Mouse (Mus musculus) kidney, embryonic 16.5 days (tissue): Measurements from ENCODE around the gene Prss8. TPM values are rescaled to one million over a fixed set of nuclear protein-coding genes. Genes with fewer than 3 reads are reported as not detected.
A peak's percentile ranks its signal among the peaks of the same experiment; 100 is the strongest.

Experiments
- ATAC-seq: fragments of 200-750 bp; cut with Nextera tagmentation; 2 replicates; pipeline ENCODE4 v1.8.0; 2017; ENCODE audit warnings: moderate TSS enrichment; ENCODE audit not compliant: low FRiP score, low TSS enrichment
- H3K27ac ChIP-seq: fragments of 300-500 bp; sonication (generic); 2 replicates; pipeline ENCODE4 v1.5.1; 2014; ENCODE audit warnings: low read length
- H3K27me3 ChIP-seq: fragments of 300-500 bp; sonication (generic); 2 replicates; pipeline ENCODE4 v1.6.1; 2014; ENCODE audit warnings: low read length, control low read depth, mixed read lengths; ENCODE audit not compliant: insufficient read depth
- H3K36me3 ChIP-seq: fragments of 300-500 bp; sonication (generic); 2 replicates; pipeline ENCODE4 v1.6.1; 2014; ENCODE audit warnings: low read length, control low read depth, mixed read lengths; ENCODE audit not compliant: insufficient read depth
- H3K4me1 ChIP-seq: fragments of 300-500 bp; sonication (generic); 2 replicates; pipeline ENCODE4 v1.6.1; 2014; ENCODE audit warnings: low read length, control low read depth, mixed read lengths; ENCODE audit not compliant: insufficient read depth
- H3K4me2 ChIP-seq: fragments of 300-500 bp; sonication (generic); replicated peaks from 2 replicates; pipeline ENCODE4 v1.6.1; 2014; ENCODE audit warnings: low read depth, low read length
- H3K4me3 ChIP-seq: fragments of 300-500 bp; sonication (generic); 2 replicates; pipeline ENCODE4 v1.5.1; 2014; ENCODE audit warnings: mild to moderate bottlenecking, low read length
- H3K9ac ChIP-seq: fragments of 300-500 bp; sonication (generic); replicated peaks from 2 replicates; pipeline ENCODE4 v1.6.1; 2014; ENCODE audit warnings: low read length
- H3K9me3 ChIP-seq: fragments of 300-500 bp; sonication (generic); 2 replicates; pipeline ENCODE4 v1.6.1; 2016; ENCODE audit warnings: low read length, control low read depth
- WGBS: fragments of 180-500 bp; shearing (Covaris S2); extraction: QIAGEN DNeasy Blood & Tissue Kit; methylation state at CpG from one replicate; pipeline ENCODE4 v1.1.7; 2014; 5-methylcytosine and 5-hydroxymethylcytosine counted together
- polyA plus RNA-seq: library from polyadenylated mRNA; unstranded; fragments of >200 nt; fragmentation: Nextera tagmentation; extraction: Ambion mirVana; gene quantifications from 2 replicates; pipeline ENCODE4 v1.2.1, GENCODE M21; 2015

The Prss8 gene
- 93.2 and 98.7 TPM in 2 replicates for polyA plus RNA-seq

DNA sequence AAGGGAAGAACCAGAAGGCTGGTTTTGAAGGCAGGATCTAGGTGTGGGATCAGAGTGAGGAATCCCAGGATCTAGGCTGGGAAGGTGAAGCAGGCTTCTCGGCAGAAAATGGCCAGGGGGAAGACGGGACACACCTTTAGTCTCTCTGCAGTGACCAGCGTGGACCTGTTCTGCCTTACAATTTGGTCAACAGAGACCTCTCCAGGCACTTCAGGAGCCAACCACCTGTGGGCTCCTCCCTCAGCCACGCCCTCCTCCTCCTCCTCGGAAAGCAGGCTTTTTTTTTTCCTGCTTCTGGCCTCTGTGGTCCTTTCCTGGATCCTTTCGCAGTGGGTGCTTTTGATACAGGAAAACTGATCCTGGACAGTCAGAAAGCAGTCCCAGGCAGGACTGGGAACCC, at the start of gene Prss8:
Gene Prss8, minus strand, starts transcription at position 182 of the 400 bp plus-strand sequence.
- H3K4me3 ChIP-seq: peak within 1 kb of the TSS; percentile 53
- ATAC-seq: no peak
- peak within 1 kb of the TSS; percentile 52 for H3K4me2 ChIP-seq
- no peaks in the 10 kb centered on the region for H3K27me3 ChIP-seq
- H3K9me3 ChIP-seq: no peaks in the 10 kb centered on the region
- H3K4me1 ChIP-seq: peaks cover 64% of the 10 kb centered on the region
- H3K9ac ChIP-seq: peak within 1 kb of the TSS; percentile 67
- H3K27ac ChIP-seq: peak within 1 kb of the TSS; percentile 97
- H3K36me3 ChIP-seq: peaks cover 18% of the 10 kb centered on the region
- 9% methylated on average over 6 of the region's 6 CpGs for WGBS

DNA sequence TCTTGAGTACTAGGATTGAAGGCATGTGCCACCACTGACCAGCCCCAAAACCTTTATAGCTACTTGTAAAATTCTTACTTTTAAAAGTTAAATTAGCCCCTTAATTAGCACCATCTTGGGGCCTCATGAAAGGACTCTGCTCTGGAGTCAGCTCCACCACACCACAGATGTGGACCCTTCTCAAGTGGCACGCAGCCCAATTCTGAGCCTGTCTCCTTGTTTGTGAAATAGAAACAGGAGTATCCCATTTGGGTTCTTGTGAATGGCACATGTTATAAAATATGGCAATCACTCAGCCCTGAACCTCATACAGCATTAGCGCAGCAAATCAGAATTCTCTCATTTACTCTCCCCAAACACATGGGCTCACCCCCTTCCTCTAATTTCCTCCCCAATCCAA, 49.0 kb upstream of the Prss8 start:
- Histone ChIP-seq H3K4me3 (no peak overlapping the region), H3K27ac (no peak overlapping the region), H3K9me3 (no peaks in the 10 kb centered on the region), H3K27me3 (no peaks in the 10 kb centered on the region), H3K4me2 (no peak overlapping the region), H3K4me1 (no peaks in the 10 kb centered on the region), H3K36me3 (peaks cover 91% of the 10 kb centered on the region), H3K9ac (no peak overlapping the region)
- 93% methylated on average over 2 of the region's 2 CpGs for WGBS
- no peak; the same call in 1 of the 2 replicates for ATAC-seq

DNA sequence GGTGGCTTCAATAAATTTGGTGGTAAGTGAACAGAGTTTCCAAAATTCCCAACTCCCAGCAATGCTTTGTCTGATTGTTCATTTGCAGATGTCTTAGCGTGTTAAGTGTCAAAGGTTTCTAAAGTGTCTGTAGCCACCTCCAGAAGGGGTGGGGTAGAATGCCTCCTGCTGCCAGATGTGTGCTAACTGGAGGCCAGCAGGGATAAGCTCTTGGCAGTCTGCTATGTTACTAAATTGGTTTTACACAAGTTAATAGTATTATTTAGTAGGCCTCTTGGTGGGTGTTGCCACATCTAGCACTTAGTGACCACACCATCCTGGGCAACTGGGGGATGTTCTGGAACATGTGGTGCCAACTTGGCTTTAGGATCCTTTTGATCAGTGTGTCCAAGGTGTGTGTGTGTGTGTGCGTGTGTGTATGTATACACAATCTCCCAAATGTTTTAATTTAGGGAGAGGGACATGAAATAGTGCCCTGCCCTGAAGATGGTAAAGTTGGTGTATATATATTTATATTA, 44.6 kb upstream of the Prss8 start:
- H3K9me3 ChIP-seq: no peaks in the 10 kb centered on the region
- H3K36me3 ChIP-seq: peaks cover 86% of the 10 kb centered on the region
- H3K4me2 ChIP-seq: no peak overlapping the region
- 92% methylated on average over 2 of the region's 2 CpGs for whole genome bisulfite sequencing
- no peaks in the 10 kb centered on the region for H3K27me3 ChIP-seq
- peaks cover 10% of the 10 kb centered on the region for H3K4me1 ChIP-seq
- no peak overlapping the region for H3K9ac ChIP-seq
- H3K4me3 ChIP-seq: no peak overlapping the region
- H3K27ac ChIP-seq: no peak overlapping the region
- ATAC-seq: no peak

DNA sequence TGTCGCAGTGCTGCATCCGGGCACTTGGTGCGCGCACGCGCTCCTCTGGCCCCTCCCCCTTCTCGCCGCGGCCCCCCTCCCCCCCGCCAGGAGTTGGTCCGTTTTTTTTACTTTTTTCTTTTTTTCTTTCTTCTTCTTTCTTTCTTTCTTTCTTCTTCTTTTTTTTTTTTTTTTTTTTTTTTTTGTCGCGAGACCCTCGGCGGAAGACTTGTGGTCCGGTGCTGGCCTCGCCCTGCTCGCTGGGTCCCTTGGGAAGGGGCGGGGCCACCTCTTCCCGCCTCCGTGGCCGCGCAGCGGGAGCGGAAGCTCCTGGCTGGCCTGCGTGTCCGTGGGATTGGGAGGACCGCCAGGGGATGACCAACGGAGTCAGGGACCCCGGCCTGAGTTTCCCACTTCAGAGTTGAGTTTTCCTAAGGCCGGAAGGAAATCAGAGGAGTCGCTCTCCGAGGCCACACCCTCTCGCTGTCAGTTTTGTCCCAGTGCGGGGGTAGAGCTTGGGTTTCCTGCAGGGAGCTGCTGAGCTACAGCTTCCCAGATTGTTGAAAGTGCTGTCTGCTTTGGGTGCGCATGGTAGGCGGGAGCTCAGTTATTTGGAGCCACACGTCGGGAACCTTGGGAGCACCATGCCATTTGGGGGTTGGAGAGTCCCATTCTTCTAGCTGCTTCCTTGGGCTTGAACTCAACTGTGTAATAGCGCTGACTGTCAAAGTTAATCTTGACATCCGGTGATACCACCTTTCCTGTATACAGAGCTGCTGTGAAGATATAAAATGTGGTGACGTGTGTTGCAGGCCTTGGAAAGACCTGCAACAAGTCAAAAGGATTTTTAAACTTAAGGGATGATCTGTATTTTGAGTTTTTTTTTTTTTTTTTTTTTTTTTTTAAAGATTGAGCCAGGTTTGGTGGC, 38.3 kb upstream of the Prss8 start:
- peak overlapping the region; percentile 100 for H3K9ac ChIP-seq
- no peaks in the 10 kb centered on the region for H3K9me3 ChIP-seq
- H3K27ac ChIP-seq: peak overlapping the region; percentile 98
- no peaks in the 10 kb centered on the region for H3K27me3 ChIP-seq
- H3K4me3 ChIP-seq: peak overlapping the region; percentile 99
- peak overlapping the region; percentile 56 for H3K4me2 ChIP-seq
- ATAC-seq: peak; percentile 64
- H3K36me3 ChIP-seq: peaks cover 33% of the 10 kb centered on the region
- peaks cover 24% of the 10 kb centered on the region for H3K4me1 ChIP-seq
- under 1% methylated on average over 40 of the region's 42 CpGs for WGBS

DNA sequence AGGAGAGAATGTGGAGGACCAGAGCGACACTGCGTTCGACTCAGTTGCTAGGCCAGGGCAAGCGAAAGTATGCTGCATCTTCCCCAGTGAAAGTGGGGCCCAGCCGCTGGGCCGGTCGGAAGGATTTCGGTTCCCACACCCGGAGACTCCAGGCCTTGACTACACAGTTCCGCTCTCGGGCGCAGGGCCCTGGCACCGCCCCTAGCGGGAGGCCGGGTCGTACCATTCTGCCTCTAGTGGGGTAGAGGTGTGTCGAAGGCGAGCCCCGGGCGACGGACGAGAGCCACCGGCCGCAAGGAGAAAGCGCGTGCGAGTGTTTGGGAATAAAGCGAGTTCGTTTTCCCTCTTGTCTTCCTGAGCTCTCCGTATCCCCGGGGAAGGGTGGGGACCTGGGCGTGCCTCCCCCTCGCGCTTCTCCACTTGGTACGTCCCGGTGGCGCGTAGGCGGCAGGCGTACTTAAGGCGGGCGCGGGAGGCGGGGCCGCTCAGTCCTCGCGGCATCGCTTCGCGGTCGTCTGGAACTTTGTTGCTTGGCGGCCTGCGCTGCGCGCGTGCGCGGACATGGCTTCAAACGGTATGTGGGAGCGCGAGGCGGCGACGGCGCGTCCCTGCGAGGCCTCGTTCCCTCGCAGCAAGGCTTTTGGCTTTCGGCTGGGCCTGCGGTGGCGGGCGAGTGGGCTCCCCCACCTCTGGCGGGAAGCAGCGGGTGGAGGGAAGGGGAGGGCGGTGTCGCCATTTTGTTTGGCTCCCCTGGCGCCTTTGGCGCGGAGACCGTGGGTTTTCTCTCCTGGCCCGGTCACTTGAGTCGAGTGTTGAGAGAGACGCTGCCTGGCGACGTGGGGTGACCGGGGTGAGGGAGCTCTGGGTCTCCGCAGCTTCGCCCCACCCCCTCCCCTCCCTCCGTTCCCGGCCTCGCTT, 37.4 kb upstream of the Prss8 start, which contains the start of gene Fus:
Gene Fus, plus strand, starts transcription at position 454 of the 918 bp plus-strand sequence.
- Histone ChIP-seq H3K27me3 (no peaks in the 10 kb centered on the region), H3K4me3 (peak within 1 kb of the TSS; percentile 99), H3K27ac (peak within 1 kb of the TSS; percentile 98), H3K4me1 (peaks cover 24% of the 10 kb centered on the region), H3K9me3 (no peaks in the 10 kb centered on the region), H3K9ac (peak within 1 kb of the TSS; percentile 100), H3K4me2 (peak within 1 kb of the TSS; percentile 62), H3K36me3 (peaks cover 25% of the 10 kb centered on the region)
- WGBS: under 1% methylated on average over 91 of the region's 92 CpGs
- peak; percentile 96 for ATAC-seq

DNA sequence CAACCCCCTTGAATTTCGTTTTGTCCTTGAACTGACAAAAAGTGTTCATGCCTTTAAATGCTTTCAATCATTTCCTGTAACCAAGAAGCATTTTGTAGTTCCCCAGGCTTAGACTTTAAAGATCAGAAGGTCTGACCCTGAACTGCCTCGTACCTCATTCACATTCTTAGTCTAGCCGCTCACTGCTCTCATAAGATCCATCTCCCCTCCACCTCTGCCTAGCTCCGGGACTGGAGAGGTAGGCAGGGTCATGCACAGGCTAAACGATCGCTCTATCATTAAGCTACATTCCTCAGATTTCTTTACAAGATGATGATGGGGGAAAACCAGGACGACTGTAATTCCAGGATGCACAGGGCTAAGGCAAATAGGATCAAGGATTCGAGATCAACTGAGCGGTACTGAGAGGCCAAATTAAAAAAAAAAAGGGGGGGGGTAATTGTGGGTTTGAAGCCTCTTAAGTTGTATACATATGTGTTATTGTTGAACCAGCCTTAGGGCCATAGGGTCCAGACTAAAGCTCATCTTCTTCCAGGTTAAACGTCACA, 36.5 kb upstream of the Prss8 start:
- WGBS: 4% methylated on average over 10 of the region's 10 CpGs
- no peaks in the 10 kb centered on the region for H3K27me3 ChIP-seq
- no peaks in the 10 kb centered on the region for H3K9me3 ChIP-seq
- no peak; the same call in 1 of the 2 replicates for ATAC-seq
- peaks cover 24% of the 10 kb centered on the region for H3K4me1 ChIP-seq
- peaks cover 16% of the 10 kb centered on the region for H3K36me3 ChIP-seq
- H3K4me3 ChIP-seq: peak overlapping the region; percentile 99
- peak overlapping the region; percentile 98 for H3K27ac ChIP-seq
- peak overlapping the region; percentile 100 for H3K9ac ChIP-seq
- H3K4me2 ChIP-seq: peak overlapping the region; percentile 62

DNA sequence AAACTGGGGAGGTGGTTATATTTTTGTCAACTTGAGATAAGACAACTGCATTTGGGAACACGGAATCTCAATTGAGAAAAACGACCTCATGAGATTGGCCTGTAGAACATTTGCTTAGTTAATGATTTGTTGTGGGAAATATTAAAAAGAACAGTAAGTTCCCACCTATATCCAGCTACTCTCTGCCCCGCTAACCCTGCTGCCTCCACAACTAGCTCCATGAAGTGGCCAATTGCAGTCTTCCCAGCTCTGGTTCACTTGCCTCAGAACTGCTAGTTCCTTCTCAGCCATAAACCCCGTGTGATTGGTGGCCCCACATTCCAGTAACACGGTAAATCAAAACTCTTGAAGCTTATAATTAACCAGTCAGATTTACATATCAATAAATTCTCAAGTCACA, 29.5 kb upstream of the Prss8 start:
- Histone ChIP-seq H3K36me3 (no peaks in the 10 kb centered on the region), H3K4me2 (no peak overlapping the region), H3K4me1 (no peaks in the 10 kb centered on the region), H3K4me3 (no peak overlapping the region), H3K9me3 (no peaks in the 10 kb centered on the region), H3K27me3 (no peaks in the 10 kb centered on the region), H3K27ac (no peak overlapping the region), H3K9ac (no peak overlapping the region)
- WGBS: 48% methylated on average over 5 of the region's 5 CpGs
- no peak for ATAC-seq

DNA sequence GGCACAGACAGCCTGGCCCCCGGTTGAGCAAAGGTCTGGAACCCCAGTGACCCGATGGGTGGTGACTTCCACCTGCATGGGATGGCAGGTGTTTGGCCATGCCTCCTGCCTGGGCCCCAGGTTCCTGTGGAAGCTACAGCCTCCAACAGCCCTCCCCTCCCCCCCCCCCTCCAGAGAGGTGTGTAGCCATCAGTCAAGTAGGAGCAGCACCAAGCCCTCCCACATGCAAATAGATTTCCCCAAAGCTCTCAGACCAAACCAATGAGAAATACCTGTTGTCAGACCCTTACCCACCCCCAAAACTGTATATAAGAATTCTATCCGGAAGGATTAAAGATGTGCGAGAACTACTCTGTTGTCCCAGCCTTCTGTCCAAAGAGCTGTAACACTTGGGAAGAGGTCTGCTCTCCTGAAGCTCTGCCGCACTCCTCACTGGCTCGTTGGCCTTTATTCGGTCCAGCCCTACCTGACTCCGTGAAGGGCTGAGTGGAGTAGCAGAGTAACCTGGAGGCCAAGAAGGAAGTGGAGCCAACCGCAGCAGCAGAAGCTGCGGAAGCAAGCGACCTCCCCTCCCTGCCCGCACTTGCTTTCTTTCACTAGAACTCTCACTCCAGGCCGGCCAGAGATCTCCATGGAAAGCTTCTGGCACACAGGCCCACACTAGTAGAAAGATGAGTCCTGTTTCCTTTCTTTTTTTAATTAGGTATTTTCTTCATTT, 23.1 kb upstream of the Prss8 start:
- H3K4me2 ChIP-seq: no peak overlapping the region
- H3K27ac ChIP-seq: no peak overlapping the region
- no peak overlapping the region for H3K4me3 ChIP-seq
- H3K36me3 ChIP-seq: no peaks in the 10 kb centered on the region
- no peak overlapping the region for H3K9ac ChIP-seq
- no peaks in the 10 kb centered on the region for H3K27me3 ChIP-seq
- no peaks in the 10 kb centered on the region for H3K4me1 ChIP-seq
- ATAC-seq: no peak
- H3K9me3 ChIP-seq: no peaks in the 10 kb centered on the region
- 46% methylated on average over 13 of the region's 13 CpGs for WGBS
